Mouse (Mus musculus): ENCODE measurements around the gene Patz1. TPM values are rescaled to one million over a fixed set of nuclear protein-coding genes. Genes with fewer than 3 reads are reported as not detected.

Gene Patz1
- polyA plus RNA-seq, 1 experiment from 2014 or later, result 60.4 TPM

DNA sequence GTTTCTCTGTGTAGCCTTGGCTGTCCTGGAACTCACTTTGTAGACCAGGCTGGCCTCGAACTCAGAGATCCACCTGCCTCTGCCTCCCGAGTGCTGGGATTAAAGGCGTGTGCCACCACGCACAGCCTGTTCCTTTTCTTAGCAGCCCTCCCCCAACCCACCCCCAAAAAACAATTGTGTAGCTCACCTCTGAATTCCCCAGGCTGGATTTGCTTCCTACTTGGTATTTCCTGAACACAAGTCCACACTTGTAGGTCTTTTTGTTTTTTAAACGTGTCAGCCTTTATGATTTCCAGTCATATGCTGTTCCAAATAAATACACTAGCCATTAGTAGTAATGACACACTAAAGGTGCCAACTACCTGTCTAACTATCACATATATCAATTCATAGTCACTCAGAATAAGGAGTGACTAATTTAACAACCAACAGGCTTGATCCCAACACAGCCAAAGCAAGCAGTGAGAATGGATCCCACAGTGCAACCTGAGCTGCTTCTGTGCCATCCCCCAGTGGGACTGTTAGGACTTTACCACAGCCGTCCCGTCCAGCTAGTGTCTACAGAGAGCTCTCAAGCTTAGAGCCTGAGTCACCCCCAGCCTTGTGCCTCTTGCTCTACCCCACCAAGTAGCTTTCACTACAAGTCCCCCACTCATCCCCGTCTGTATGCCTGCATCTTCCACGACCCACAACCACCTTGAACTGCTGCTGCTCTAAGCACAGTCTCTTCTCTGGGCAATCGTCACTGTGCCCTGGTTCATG, 23.1 kb downstream of the Patz1 start:
- Histone ChIP-seq H3K9me3 (replicated peaks) (no peaks in the 10 kb centered on the region), H3K4me1 (0 out of 2 replicates have a peak, but pooled peaks cover 5% of the 10 kb centered on the region), H3K27me3 (no peaks in the 10 kb centered on the region), H3K4me3 (replicated peaks) (no peak overlapping the region), H3K4me2 (no peak overlapping the region), H3K27ac (0 out of 2 replicates have a peak overlapping the region, but pooled peaks have one; percentile 3), H3K9ac (no peak overlapping the region), H3K36me3 (peaks cover 62% of the 10 kb centered on the region)
- no peak for ATAC-seq (replicated peaks; ENCODE audit: low FRiP score)
- 79% methylated on average over 10 of the region's 10 CpGs for WGBS

DNA sequence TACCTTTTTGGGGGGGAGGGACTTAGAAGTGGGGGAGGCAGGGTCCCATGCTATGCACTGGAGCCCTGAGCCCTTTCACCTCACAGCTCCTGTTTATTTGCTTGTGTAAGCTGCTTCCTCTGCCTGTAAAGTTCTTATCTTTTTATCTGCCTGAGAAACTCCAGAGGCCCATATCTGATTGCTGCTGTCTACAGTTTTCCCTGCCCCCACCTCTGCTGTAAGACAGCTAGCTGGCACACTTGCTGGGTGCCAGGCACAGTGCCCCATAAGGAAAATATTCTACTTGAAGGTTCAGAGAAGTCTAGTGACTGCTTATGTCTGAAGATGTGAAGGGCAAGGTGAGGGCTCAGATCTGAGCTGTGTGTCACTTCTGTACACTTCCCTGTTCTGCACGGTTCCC, 24.6 kb downstream of the Patz1 start:
- H3K9me3 ChIP-seq (replicated peaks), result no peaks in the 10 kb centered on the region
- H3K27ac ChIP-seq, result no peak overlapping the region
- H3K9ac ChIP-seq, result no peak overlapping the region
- H3K4me1 ChIP-seq, result 0 out of 2 replicates have a peak, but pooled peaks cover 5% of the 10 kb centered on the region
- no peaks in the 10 kb centered on the region for H3K27me3 ChIP-seq
- peaks cover 49% of the 10 kb centered on the region for H3K36me3 ChIP-seq
- peak; percentile 38; the same call in 1 of the 2 replicates for ATAC-seq (replicated peaks; ENCODE audit: low FRiP score)
- no peak overlapping the region for H3K4me3 ChIP-seq (replicated peaks)
- WGBS, result 80% methylated on average over 1 of the region's 1 CpGs
- H3K4me2 ChIP-seq, result no peak overlapping the region

DNA sequence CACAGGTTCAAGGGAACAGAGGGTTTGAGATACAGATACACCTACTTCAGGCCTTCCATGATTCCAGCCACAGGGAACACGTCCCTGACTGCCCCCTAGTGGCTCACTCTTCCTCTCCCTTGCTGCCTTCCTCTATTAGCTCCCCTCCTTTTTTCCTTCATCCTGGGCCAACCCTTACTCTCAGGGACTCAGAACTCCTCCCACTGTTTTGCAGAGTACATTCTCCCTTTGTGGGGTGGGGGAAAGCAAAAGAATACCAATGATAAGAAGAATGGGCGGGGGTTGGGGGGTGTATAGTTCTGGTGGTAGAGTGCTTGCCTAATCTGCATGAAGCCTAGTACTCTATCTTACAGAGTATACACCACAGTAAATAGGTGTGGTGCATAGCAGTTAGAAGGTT, 25.5 kb downstream of the Patz1 start:
- 30% methylated on average over 2 of the region's 2 CpGs for WGBS
- peaks cover 41% of the 10 kb centered on the region for H3K36me3 ChIP-seq

DNA sequence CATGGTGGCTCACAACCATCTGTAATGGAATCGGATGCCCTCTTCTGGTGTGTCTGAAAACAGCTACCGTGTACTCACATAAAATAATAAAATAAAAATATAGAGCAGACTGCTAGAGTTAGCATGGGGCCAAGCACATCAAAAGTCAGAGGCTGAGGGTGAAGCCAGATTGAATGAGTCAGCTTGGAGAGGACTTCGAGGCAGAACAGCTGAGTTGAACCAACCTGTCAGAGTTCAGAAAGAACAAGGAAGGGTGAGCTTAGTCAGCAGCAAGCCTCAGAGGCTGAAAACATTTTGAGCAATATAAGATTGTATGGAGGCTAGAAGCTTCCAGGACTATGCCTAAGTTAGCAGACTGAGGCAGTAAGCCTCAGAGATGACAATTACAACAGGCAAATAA, 29.6 kb downstream of the Patz1 start:
- H3K4me3 ChIP-seq (replicated peaks), result no peak overlapping the region
- H3K27ac ChIP-seq, result no peak overlapping the region
- no peak for ATAC-seq (replicated peaks; ENCODE audit: low FRiP score)
- WGBS, result 86% methylated on average over 3 of the region's 3 CpGs
- 0 out of 2 replicates have a peak, but pooled peaks cover 3% of the 10 kb centered on the region for H3K36me3 ChIP-seq
- H3K4me2 ChIP-seq, result no peak overlapping the region
- no peaks in the 10 kb centered on the region for H3K27me3 ChIP-seq
- H3K4me1 ChIP-seq, result 0 out of 2 replicates have a peak, but pooled peaks cover under 1% of the 10 kb centered on the region
- H3K9ac ChIP-seq, result no peak overlapping the region
- no peaks in the 10 kb centered on the region for H3K9me3 ChIP-seq (replicated peaks)

More for the DNA sequence above, 25.5 kb downstream of the Patz1 start:
- ATAC-seq (replicated peaks; ENCODE audit: low FRiP score), result peak; percentile 61
- no peak overlapping the region for H3K27ac ChIP-seq
- H3K27me3 ChIP-seq, result no peaks in the 10 kb centered on the region
- no peak overlapping the region for H3K4me3 ChIP-seq (replicated peaks)
- no peaks in the 10 kb centered on the region for H3K9me3 ChIP-seq (replicated peaks)
- no peak overlapping the region for H3K9ac ChIP-seq
- H3K4me1 ChIP-seq, result 0 out of 2 replicates have a peak, but pooled peaks cover 5% of the 10 kb centered on the region
- H3K4me2 ChIP-seq, result no peak overlapping the region

DNA sequence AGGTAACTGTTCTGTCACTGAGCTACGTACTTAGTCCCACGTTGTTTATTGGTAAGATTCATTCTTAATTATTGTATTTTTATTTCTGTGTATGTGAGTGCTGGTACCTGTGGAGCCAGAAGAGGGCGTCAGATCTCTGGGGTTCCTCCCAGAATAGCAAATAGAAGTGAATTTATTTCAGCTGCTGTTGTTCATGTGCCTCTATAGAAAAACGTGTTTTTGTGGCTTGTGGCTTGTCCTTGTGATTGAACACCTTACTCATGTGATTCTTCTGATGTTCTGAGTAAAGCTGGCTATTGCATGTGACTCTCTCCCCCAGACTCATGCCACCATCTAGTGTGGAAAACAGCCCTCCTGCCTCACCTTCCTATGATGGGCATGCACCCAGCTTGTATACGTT, 39.6 kb downstream of the Patz1 start:
- H3K27ac ChIP-seq, result no peak overlapping the region
- H3K4me1 ChIP-seq, result peaks cover 24% of the 10 kb centered on the region
- WGBS, result 81% methylated on average over 5 of the region's 5 CpGs
- no peaks in the 10 kb centered on the region for H3K9me3 ChIP-seq (replicated peaks)
- H3K4me3 ChIP-seq (replicated peaks), result no peak overlapping the region
- no peaks in the 10 kb centered on the region for H3K36me3 ChIP-seq
- H3K4me2 ChIP-seq, result no peak overlapping the region
- ATAC-seq (replicated peaks; ENCODE audit: low FRiP score), result no peak
- no peaks in the 10 kb centered on the region for H3K27me3 ChIP-seq
- no peak overlapping the region for H3K9ac ChIP-seq

DNA sequence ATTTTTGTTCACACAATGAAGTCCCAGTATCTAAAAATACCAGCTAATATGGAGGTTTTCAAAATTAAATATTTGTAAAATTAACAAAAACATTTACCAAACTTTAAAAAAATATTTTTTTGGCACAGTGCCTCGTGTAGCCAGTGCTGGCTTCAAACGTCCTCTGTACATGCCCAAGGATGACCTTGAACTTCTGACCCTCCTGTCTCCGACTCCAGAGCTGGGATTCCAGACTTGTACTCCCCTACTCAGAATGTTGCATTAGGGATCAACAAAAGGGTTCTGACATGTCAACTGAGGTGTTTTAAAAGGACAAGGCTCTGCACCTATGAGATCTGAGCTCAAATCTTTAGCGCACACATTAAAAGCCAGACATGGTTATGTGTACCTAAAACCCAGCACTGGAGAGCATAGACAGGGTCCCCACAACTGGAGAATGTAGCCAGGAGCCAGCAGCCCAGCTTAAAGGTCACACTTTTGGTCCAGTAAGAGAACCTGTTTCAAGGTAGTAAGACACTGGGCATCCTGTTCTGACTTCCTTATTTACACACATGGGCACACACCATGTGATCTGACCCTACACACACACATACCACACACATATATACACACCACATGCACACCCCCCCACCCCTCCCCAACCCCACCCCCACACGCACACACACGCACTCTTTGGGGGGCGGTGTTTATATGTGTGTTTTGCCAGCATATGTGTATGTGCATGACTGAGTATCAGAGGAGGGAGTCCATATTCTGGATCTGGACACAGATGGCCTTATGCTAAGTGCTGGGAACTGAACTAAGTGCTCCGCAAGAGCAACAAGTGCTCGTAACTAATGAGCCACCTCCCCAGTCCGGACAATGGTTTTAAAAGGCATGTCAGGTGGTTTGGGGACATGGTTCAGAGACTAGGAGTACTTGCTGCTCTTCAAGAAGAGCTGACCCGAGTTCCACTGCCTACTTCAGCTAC, 40.4 kb downstream of the Patz1 start:
- no peaks in the 10 kb centered on the region for H3K9me3 ChIP-seq (replicated peaks)
- H3K36me3 ChIP-seq, result no peaks in the 10 kb centered on the region
- WGBS, result 71% methylated on average over 11 of the region's 11 CpGs
- no peak for ATAC-seq (replicated peaks; ENCODE audit: low FRiP score)
- H3K4me1 ChIP-seq, result peaks cover 24% of the 10 kb centered on the region
- no peaks in the 10 kb centered on the region for H3K27me3 ChIP-seq
- H3K9ac ChIP-seq, result no peak overlapping the region
- no peak overlapping the region for H3K27ac ChIP-seq
- H3K4me2 ChIP-seq, result no peak overlapping the region
- no peak overlapping the region for H3K4me3 ChIP-seq (replicated peaks)

DNA sequence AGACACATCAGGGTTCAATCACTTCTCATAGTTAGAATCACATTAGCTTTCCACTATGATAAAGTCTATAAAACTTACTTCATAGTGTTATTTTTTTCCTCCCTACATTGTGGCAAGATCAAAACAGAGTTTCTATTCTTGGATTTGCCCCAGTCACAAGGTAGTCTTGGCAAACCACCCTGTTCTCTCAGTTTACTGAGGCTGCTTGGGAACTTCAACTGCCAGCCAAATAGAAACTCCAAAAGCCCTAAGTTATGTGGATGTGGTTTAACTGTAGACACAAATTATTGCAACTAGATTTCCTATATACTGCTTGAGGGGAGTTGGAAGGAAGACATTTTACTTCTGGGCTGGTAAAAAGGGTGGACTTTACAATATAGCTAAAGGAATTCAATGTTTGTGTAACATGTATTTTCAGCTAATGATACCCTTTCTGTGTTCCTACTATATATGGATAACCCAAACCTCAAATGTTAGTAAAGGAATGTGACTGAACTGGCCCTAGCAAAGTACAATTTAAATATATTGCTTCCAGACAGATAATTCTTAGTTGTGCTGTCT, 41.3 kb downstream of the Patz1 start, which contains the start of gene Pik3ip1:
TSS of gene Pik3ip1 (plus strand) at position 511 of the 561 bp plus-strand sequence.
- ATAC-seq (replicated peaks; ENCODE audit: low FRiP score), result no peak
- H3K36me3 ChIP-seq, result no peaks in the 10 kb centered on the region
- no peaks in the 10 kb centered on the region for H3K27me3 ChIP-seq
- H3K4me2 ChIP-seq, result peak within 1 kb of the TSS; percentile 99
- H3K9me3 ChIP-seq (replicated peaks), result no peaks in the 10 kb centered on the region
- peaks cover 29% of the 10 kb centered on the region for H3K4me1 ChIP-seq
- H3K27ac ChIP-seq, result peak within 1 kb of the TSS; percentile 56
- peak within 1 kb of the TSS; percentile 62 for H3K9ac ChIP-seq
- H3K4me3 ChIP-seq (replicated peaks), result peak within 1 kb of the TSS; percentile 53

DNA sequence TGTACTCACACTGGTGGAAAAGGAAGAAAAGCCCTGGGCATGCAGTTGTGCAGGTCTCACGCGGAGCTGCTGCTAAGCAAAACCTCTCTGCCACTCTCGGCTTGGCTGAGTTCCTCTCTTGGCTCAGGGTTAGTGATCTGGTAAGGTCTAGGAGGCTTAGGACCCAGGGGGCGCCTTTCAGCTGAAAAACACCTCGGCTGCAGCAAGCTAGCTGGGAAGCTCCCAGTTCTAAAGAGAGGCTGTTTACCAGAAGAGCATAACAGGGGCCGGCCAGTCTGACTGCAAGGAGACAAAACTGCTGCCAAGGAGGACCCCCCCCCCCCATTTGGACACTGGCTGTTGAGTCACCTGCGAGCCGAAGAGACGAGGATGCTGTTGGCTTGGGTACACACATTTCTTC, 41.9 kb downstream of the Patz1 start:
- WGBS, result under 1% methylated on average over 9 of the region's 9 CpGs
- ATAC-seq (replicated peaks; ENCODE audit: low FRiP score), result 0 out of 2 replicates have a peak, but pooled peaks have one; percentile 17
- no peaks in the 10 kb centered on the region for H3K9me3 ChIP-seq (replicated peaks)
- no peaks in the 10 kb centered on the region for H3K27me3 ChIP-seq
- peak overlapping the region; percentile 62 for H3K9ac ChIP-seq
- H3K36me3 ChIP-seq, result no peaks in the 10 kb centered on the region
- peak overlapping the region; percentile 99 for H3K4me2 ChIP-seq
- H3K4me1 ChIP-seq, result peaks cover 35% of the 10 kb centered on the region
- H3K27ac ChIP-seq, result peak overlapping the region; percentile 56
- peak overlapping the region; percentile 53 for H3K4me3 ChIP-seq (replicated peaks)

DNA sequence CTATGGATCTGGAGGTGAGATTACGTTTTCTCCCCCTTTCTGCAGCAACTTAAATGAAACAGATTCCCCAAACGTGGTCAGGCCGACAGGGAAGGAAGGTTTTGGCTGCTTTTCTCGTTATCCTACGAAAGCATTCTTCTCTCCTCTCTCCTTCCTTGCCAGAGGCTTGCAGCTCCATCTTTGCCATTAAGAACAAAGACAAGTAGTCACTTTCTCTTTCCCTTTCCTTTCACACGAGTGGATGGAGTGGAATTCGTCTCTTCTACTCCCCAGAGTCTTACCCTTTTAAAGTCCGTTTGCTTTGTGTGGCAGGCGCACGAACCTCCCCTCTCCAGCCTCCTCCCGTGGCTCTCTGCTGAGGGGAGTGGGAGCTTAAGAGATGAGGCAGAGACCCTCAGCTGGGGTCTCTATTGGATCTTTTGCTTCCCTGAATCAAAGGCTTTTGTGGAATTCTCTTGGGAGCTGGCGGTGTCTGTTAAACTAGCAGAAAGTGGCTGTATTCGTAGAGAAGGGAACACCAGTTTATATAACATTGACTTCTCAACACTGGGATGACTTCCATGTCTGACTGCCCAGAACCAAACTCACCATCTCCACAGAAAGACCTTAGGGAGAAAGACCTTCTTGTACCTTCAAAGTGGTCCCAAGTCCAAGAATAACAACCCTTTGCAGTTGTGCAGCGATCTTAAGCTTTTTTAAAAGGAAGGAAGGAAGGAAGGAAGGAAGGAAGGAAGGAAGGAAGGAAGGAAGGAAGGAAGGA, 42.5 kb downstream of the Patz1 start:
- Histone ChIP-seq H3K9ac (peak overlapping the region; percentile 62), H3K9me3 (replicated peaks) (no peaks in the 10 kb centered on the region), H3K4me3 (replicated peaks) (peak overlapping the region; percentile 53), H3K36me3 (no peaks in the 10 kb centered on the region), H3K4me1 (peaks cover 41% of the 10 kb centered on the region), H3K27ac (peak overlapping the region; percentile 56), H3K27me3 (no peaks in the 10 kb centered on the region), H3K4me2 (peak overlapping the region; percentile 99)
- 3% methylated on average over 14 of the region's 14 CpGs for WGBS
- no peak for ATAC-seq (replicated peaks; ENCODE audit: low FRiP score)

DNA sequence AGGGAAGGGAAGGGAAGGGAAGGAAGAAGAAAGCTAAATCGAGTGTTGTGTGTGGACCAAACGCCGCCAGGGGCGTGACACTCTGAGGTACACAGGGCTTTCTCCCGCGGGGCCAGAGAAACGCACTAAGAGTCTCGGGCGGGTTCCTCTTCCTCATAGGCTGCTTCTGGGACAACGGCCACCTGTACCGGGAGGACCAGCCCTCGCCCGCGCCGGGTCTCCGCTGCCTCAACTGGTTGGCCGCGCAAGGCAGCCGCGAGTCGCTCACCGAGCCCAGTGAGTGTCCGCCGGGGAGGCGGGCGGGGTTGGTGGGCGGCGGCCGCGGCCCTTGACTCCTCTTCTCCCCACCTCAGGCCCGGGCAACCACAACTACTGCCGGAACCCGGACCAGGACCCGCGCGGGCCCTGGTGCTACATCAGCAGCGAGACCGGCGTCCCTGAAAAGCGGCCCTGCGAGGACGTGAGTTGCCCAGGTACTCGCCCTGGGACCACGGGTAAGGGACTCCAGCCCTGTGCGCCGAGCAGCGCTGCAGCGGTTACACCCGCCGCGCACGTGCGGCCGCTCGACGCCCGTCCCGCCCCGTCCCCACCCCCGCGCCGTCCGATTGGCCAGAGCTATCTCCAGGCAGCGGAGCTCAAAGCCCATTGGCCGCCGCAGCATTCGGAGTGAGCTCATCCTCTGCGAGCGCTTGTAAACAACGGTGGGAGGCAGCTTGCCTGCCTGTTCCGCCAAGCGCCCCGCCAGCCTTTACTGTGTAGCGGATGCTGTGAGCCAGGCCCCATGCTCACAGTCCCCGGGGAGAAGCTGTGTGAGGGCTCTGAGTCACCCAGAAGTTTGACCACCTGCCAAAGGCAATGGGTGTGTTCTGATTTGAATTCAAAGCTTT, 43.3 kb downstream of the Patz1 start:
- peak; percentile 96 for ATAC-seq (replicated peaks; ENCODE audit: low FRiP score)
- no peaks in the 10 kb centered on the region for H3K36me3 ChIP-seq
- H3K4me3 ChIP-seq (replicated peaks), result peak overlapping the region; percentile 53
- peak overlapping the region; percentile 80 for H3K27ac ChIP-seq
- H3K27me3 ChIP-seq, result no peaks in the 10 kb centered on the region
- under 1% methylated on average over 75 of the region's 75 CpGs for WGBS
- H3K9me3 ChIP-seq (replicated peaks), result no peaks in the 10 kb centered on the region
- peak overlapping the region; percentile 99 for H3K4me2 ChIP-seq
- peak overlapping the region; percentile 62 for H3K9ac ChIP-seq
- H3K4me1 ChIP-seq, result peaks cover 46% of the 10 kb centered on the region

All from kidney, embryonic 15.5 days (tissue).